Mouse (Mus musculus) ES-E14 (cell line): ENCODE data around the gene Wdr95. TPM values are rescaled to one million over a fixed set of nuclear protein-coding genes. Genes with fewer than 3 reads are reported as not detected.

Experiments used
- DNase-seq: peaks from one replicate; pipeline ENCODE4 v3.0.0-alpha.2; 2013; ENCODE audit warnings: low read depth, low spot score
- H3K27ac ChIP-seq: 2 replicates; pipeline ENCODE4 v1.5.1; 2012; ENCODE audit warnings: low read depth, mild to moderate bottlenecking, low read length, moderate library complexity, mixed read lengths; ENCODE audit not compliant: poor library complexity, insufficient read depth, severe bottlenecking
- H3K36me3 ChIP-seq: 2 replicates; pipeline ENCODE4 v1.6.1; 2012; ENCODE audit warnings: mild to moderate bottlenecking, low read length, moderate library complexity, mixed read lengths; ENCODE audit not compliant: control insufficient read depth, poor library complexity, insufficient read depth, severe bottlenecking
- H3K4me1 ChIP-seq, 2 experiments: fragments of 150-350 bp in 1 of 2; sonication (generic) in 1 of 2; 2 replicates each; pipeline ENCODE4 v1.6.1; 2012; ENCODE audit warnings: low read length in 2 of 2, mild to moderate bottlenecking in 1 of 2, mixed read lengths in 1 of 2; ENCODE audit not compliant: control insufficient read depth in 2 of 2, insufficient read depth in 2 of 2, poor library complexity in 1 of 2
- H3K4me3 ChIP-seq, 2 experiments: fragments of 150-350 bp in 1 of 2; sonication (generic) in 1 of 2; 2 replicates each; pipeline ENCODE4 v1.5.1; 2012; ENCODE audit warnings: low read length in 2 of 2, low read depth in 1 of 2, mild to moderate bottlenecking in 1 of 2, mixed read lengths in 1 of 2; ENCODE audit not compliant: insufficient read depth in 1 of 2, poor library complexity in 1 of 2, severe bottlenecking in 1 of 2
- H3K9ac ChIP-seq: 2 replicates; pipeline ENCODE4 v1.6.1; 2012; ENCODE audit warnings: low read depth, mild to moderate bottlenecking, low read length, mixed read lengths; ENCODE audit not compliant: poor library complexity, insufficient read depth, severe bottlenecking
- H3K9me3 ChIP-seq: fragments of 150-350 bp; sonication (generic); 2 replicates; pipeline ENCODE4 v1.6.1; 2012; ENCODE audit warnings: low read depth, mild to moderate bottlenecking, low read length; ENCODE audit not compliant: control insufficient read depth, insufficient read depth
- CHD2 ChIP-seq: IDR thresholded peaks from 2 replicates; pipeline ENCODE4 v1.6.1; 2014; ENCODE audit warnings: mild to moderate bottlenecking, low read depth, low read length, inconsistent platforms
- HCFC1 ChIP-seq: IDR thresholded peaks from 2 replicates; pipeline ENCODE4 v1.6.1; 2012; ENCODE audit warnings: low read length, inconsistent platforms, borderline replicate concordance; ENCODE audit not compliant: insufficient read depth
- MAFK ChIP-seq: IDR thresholded peaks from 2 replicates; pipeline ENCODE4 v1.6.1; 2014; ENCODE audit warnings: mild to moderate bottlenecking, low read depth, low read length, inconsistent platforms; ENCODE audit not compliant: insufficient read depth
- ZC3H11A ChIP-seq: IDR thresholded peaks from 2 replicates; pipeline ENCODE4 v1.6.1; 2012; ENCODE audit warnings: low read depth, mild to moderate bottlenecking, inconsistent platforms, low read length, borderline replicate concordance
- ZNF384 ChIP-seq: IDR thresholded peaks from 2 replicates; pipeline ENCODE4 v1.6.1; 2012; ENCODE audit warnings: low read depth, low read length, inconsistent platforms
- in situ Hi-C, 2 experiments: fragments of 600-800 bp; cut with MboI; formaldehyde crosslinking; loops; one replicate each; pipeline ENCODE4 v1.15.1; 2025; ENCODE audit warnings: low sequenced_read_pairs in 2 of 2, inconsistent platforms in 1 of 2; ENCODE audit not compliant: unreplicated experiment in 2 of 2
- total RNA-seq: library from RNA; depleted of rRNA; stranded (reverse); fragments of 300-350 nt; gene quantifications from 2 replicates; pipeline ENCODE4 v1.2.3, GENCODE M21; 2012

Wdr95 gene
- total RNA-seq, 1 experiment, result 1.5 TPM

GRCm38 (mm10) chr5:149636075-149636920 is 107.8 kb downstream of the Wdr95 start, which contains the start of gene Hsph1:
TSS of gene Hsph1 (minus strand) at chr5:149636376.
- peaks cover 25% of the 10 kb centered on the region for H3K36me3 ChIP-seq
- H3K27ac ChIP-seq, result peak within 1 kb of the TSS; percentile 75
- H3K4me1 ChIP-seq, result peaks cover 0 to 9% of the 10 kb centered on the region in 2 experiments; a peak in 2 of 4 replicates
- peak within 1 kb of the TSS; percentile 89 for H3K9ac ChIP-seq
- no peaks in the 10 kb centered on the region for H3K9me3 ChIP-seq
- DNase-seq, result peak; percentile 96
- in situ Hi-C loops, result no loop called here
- TF ChIP-seq HCFC1 (peak; percentile 100), CHD2 (no peak), ZC3H11A (no peak)
- H3K4me3 ChIP-seq, result peak within 1 kb of the TSS; percentile 79 to 86

- Histone ChIP-seq H3K9ac (no peak overlapping the region), H3K27ac (no peak overlapping the region)
Observed at GRCm38 (mm10) chr5:149637306-149637705, 108.8 kb downstream of the Wdr95 start.

GRCm38 (mm10) chr5:149641277-149641892 is 112.9 kb downstream of the Wdr95 start:
- TF ChIP-seq HCFC1 (peak; percentile 59; the same call in 1 of the 2 replicates), ZNF384 (no peak)
- Histone ChIP-seq H3K4me1 (0 out of 4 replicates have a peak, but pooled peaks cover 0 to 2% of the 10 kb centered on the region in 2 experiments), H3K36me3 (peaks cover 2% of the 10 kb centered on the region; the same call in 1 of the 2 replicates), H3K4me3 (peak overlapping the region; percentile 72 to 87), H3K27ac (peak overlapping the region; percentile 65; the same call in 1 of the 2 replicates), H3K9ac (peak overlapping the region; percentile 77), H3K9me3 (no peaks in the 10 kb centered on the region)
- peak; percentile 80 for DNase-seq
- in situ Hi-C loops, result no loop called here

More at GRCm38 (mm10) chr5:149637306-149637705, 108.8 kb downstream of the Wdr95 start:
- H3K36me3 ChIP-seq, result peaks cover 20% of the 10 kb centered on the region
- H3K4me3 ChIP-seq, result peak overlapping the region in 1 of 2 experiments; percentile 79; a peak in 1 of 4 replicates
- no peak for DNase-seq
- H3K4me1 ChIP-seq, result peaks cover 0 to 9% of the 10 kb centered on the region in 2 experiments; a peak in 2 of 4 replicates
- in situ Hi-C loops, result no loop called here
- TF ChIP-seq HCFC1 (no peak), CHD2 (no peak), ZC3H11A (no peak), MAFK (no peak), ZNF384 (no peak)
- H3K9me3 ChIP-seq, result no peaks in the 10 kb centered on the region

- H3K4me1 ChIP-seq, result 0 out of 4 replicates have a peak, but pooled peaks cover 0 to 2% of the 10 kb centered on the region in 2 experiments
- H3K9ac ChIP-seq, result peak overlapping the region; percentile 34; the same call in 1 of the 2 replicates
- no peak overlapping the region for H3K27ac ChIP-seq
- peak overlapping the region; percentile 72 to 87; a peak in 3 of 4 replicates for H3K4me3 ChIP-seq
- DNase-seq, result no peak
- H3K36me3 ChIP-seq, result peaks cover 2% of the 10 kb centered on the region; the same call in 1 of the 2 replicates
- H3K9me3 ChIP-seq, result no peaks in the 10 kb centered on the region
- in situ Hi-C loops, result no loop called here
- no peak for TF ChIP-seq ZNF384
- no peak for TF ChIP-seq HCFC1
- no peak for TF ChIP-seq MAFK
- no peak for TF ChIP-seq ZC3H11A
- no peak for TF ChIP-seq CHD2
Observed at GRCm38 (mm10) chr5:149642366-149642765, 113.9 kb downstream of the Wdr95 start.
